Mouse (Mus musculus): ENCODE measurements around the gene Ssr1.

The Ssr1 gene

DNA sequence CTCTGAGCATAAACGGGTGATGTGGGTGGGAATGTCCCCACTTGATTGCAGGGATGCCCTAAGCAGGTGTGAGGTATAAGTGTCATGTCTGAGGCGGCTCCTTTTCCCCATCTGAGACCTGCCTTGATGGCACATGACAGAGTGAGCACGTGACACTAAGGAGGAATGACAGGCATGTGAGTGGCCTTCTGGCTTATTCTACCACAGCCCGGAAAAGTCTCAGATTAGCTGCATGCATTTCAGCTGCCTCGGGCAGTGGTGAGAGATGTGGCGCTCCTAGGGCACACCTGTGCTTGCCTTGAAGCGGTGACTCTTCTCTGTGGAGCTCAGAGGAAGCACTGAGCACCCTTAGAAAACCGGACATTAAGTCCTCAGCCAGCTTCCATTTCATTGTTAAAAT, 48.6 kb downstream of the Ssr1 start:
- no peak for DNase-seq (ENCODE audit: low spot score)

DNA sequence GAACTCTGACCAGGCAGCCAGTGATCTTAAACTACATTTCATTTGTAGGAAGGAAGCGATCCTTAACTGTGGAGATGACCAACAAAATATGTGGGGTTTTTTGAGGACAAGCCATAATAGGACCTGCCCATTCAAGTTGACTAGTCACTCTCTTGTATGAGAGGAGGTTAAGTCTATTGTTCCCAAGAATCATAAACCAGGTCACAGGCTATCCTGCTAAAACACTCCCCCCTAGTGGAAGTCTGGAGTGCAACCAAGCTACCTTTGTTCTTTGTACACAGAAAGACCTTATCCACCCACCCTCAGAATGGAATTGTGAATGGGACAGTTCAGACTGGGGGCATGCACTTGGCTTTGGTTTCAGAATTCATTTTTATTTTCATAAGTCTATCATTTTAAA, 49.7 kb downstream of the Ssr1 start:
- no peak for DNase-seq (ENCODE audit: low spot score)

DNA sequence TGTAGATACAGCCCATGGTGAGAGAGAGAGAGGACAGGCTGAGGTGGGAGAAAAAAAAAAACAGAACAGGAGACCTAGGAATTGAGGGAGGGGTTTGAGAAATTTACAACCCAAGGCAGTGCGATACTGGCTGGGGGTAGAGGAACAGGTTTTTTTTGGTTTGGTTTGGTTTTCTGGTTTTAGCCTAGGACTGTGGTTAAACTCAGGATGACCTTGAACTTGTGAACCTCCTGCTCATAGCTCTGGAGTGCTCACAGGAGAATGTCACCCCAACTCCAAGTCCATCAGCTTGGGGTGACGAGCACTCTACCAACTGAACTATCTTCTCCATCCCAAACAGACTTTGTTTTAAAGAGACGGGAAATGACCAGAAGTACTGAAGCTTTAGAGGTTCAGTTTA, 50.6 kb downstream of the Ssr1 start:
- DNase-seq (ENCODE audit: low spot score) = no peak

DNA sequence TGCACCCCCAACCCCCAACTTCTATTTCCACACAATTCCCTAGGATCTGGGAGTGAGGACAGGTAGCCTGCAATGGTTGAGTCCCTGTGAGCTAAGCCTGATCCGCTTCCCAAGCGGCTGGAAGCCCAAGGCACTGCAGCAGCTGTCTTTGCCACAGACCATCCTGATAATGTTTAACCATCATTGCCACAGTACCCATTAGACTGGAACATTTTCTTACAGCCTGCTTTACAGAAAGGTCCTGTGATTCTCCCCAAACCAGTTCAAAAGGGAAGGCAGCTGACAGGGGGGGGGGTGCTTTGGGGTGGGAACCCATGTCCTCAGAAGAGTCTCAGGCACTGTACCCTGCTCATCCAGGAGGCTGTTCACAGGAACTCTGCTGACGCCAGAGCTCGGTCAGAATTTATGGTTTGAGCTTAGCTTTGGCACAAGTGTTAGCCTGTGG, 51.1 kb downstream of the Ssr1 start:
- no peak for DNase-seq (ENCODE audit: low spot score)

DNA sequence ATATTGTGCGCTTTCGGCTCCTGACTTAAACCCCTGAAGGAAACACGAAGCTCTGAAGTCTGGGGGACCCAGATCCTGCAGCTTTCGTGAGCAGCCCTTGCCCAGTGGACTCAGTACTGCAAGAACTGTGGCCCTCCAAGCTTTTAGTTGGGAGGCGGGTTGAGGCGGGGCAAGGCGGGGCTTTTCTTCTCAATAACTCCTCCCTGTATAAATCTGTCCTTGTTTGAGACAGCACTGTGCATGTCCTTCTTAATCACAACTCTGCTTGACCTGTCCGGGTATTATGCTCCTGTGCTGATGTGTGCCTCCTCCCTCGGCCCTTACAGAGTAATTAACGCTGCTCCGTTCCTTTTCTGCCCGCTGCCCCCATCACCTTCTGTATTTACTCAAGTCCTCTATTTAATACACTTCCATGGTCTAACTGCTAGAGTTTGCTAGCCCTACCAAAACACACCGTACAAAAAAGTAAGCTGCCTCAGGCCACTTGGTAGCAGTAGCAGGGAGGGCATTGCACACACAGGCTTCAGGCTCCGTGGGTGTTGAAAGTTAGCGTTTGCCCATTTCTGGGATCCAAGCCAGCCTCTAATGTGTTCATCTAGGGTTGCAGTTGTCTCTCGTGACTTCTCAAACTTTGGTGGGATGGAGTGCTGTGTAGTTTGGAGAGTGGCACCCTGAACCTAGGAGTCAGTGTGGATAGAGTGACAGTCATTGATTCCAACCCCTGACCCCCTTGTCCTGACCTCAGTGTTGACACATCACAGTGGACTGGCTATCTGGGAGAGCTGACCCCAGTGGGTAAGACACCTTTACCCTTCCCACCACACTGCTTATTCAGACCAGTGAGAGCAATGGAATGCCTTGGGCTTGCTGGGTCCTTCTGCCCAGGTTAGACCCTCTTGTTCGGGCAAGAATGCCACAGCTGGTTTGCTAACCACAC, 51.8 kb downstream of the Ssr1 start:
- no peak for DNase-seq (ENCODE audit: low spot score)

DNA sequence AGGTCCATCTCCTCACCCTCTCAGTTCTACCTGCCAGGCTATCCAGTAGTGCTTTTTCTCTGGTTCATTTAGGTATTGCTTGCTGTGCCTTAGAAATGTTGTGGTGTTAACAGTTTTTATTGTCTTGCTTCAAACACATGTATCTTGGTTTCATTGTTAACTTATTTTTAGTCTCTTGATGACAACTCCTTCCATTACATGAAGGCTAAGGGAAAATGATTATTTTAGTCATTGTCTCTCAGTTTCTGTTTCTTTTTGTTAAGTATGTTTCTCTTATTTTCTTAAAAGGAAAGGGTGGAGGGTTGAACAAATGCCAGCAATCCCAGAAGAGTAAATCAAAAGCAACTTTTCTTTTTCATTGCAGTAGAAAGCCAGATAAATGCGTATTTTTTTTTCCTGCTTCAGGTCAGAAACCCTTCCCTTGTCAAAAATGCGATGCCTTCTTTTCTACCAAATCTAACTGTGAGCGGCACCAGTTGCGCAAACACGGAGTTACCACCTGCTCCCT, 52.8 kb downstream of the Ssr1 start:
- DNase-seq (ENCODE audit: low spot score) = no peak

DNA sequence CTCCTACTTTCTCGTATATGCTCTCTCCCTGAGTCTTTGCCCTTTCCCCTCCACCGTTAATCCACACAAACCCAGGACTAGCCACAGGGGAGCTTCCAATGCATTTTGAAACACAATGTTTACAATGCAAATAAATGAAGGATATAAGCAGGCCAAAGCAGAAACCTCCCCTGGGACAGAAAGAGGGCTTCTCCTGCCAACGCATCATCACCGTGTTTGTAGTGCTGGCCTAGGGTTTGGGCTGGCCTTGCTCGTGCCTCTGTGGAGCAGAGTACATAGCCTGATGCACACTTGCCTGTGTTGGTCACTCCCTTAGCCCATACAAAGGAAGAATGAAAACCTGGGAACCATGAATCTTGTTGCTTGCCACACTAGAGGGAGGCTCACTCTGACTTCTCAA, 53.4 kb downstream of the Ssr1 start:
- no peak for DNase-seq (ENCODE audit: low spot score)

DNA sequence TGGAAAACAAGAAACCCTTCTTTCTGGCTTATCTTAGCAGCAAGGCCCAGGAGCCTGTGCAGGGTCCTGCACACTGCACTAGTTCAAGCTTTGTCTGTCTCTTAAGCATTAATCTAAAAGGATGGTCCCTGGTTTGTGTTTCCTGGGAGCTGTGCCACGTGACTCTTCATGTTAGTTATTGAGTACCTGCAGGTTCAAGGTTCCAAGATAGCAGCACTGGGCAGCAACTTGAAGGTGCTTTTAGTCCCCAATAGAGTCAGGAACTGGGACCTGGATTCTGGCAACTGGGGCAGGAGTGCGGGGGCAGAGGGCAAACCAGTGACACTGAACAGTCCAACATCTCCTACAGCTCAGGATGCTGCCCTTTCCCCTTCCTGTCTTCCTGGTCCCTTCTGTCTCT, 53.9 kb downstream of the Ssr1 start:
- no peak for DNase-seq (ENCODE audit: low spot score)

DNA sequence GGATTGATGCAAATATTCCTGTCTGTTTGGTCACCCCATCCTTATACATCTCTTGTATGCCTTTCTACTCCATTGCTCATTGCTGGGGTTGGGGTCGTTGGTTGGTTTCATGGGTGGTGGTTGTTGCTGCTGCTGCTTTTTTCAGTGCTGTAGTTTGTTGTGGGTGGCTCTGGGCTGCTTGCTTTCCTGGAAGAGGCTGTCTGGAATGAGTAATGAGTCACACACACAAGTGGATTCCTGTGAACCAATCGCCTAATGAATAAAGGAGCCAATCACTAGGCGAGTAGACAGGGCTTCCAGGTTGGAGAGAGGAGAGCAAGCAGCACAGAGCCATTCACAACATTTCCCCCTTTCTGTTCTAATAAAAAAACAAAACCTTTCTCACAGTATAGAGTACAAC, 57.7 kb downstream of the Ssr1 start:
- DNase-seq (ENCODE audit: low spot score) = no peak

DNA sequence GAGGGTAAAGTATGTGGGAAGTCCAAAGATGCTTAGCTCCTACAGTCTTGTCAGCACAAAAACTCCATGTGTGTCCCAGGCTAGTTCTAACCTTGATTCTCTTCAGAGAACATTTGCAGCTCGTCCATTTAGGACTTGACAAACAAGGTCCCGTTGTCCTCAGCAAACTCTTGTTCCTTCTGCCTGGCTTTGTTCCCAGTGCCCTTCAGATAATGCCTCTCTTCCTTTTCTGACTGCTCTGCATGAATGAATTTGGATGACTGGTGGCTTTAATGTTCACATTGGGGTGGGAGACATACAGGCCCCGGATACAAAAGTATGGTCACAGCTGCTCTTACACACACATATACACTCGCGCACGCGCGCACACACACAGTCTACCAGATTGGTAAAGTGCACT, 59.1 kb downstream of the Ssr1 start:
- DNase-seq (ENCODE audit: low spot score) = peak; percentile 47

DNA sequence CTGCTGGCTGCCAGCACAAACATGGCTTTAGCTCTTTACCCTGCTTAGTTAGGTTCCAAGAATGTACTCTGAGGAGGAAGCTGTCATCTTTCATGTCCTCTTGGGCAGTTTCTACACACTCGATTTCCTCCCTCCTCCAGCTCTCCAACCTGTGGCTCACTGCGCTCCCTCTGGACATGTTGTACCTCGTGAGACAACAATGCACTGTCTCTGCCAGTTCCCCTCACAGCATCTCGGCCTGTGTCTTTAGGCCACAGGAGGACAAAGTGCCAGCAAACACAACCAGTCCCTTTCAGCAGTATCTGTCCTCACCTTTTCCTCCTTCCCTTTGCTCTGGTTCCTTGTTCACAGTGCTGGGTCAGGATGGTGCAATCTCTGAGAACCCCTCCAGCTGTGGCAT, 59.9 kb downstream of the Ssr1 start:
- DNase-seq (ENCODE audit: low spot score) = no peak

DNA sequence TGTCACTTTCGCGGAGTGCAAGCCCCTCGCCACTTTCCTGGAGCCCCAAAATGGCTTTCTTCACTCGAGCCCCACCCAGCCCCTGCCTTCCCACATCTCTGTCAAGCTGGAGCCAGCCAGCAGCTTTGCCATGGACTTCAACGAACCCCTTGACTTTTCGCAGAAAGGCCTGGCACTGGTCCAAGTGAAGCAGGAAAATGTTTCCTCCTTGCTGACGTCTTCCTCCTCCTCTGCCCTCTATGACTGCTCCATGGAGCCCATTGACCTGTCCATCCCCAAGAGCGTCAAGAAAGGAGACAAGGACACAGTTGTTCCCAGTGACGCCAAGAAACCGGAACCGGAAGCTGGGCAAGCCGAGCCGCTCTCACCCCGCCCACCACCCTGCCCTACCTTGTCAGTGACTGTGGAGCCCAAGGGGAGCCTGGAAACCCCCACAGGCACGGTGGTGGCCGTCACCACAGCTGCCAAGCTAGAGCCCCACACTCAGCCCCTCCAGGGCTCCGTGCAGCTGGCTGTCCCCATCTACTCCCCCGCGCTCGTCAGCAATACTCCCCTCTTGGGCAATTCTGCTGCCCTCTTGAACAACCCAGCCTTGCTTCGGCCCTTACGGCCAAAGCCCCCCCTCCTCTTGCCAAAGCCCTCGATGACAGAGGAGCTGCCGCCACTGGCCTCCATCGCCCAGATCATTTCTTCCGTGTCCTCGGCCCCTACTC, 62.7 kb downstream of the Ssr1 start:
- DNase-seq (ENCODE audit: low spot score) = no peak

DNA sequence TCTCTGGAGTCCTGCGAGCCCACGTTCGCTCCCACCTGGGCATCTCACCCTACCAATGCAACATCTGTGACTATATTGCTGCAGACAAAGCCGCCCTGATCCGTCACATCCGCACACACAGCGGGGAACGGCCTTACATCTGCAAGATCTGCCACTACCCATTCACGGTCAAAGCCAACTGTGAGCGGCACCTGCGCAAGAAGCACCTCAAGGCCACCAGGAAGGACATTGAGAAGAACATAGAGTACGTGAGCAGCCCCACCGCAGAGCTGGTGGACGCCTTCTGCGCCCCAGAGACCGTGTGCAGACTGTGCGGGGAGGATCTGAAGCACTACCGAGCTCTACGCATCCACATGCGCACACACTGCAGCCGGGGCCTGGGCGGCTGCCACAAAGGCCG, 63.4 kb downstream of the Ssr1 start:
- no peak for DNase-seq (ENCODE audit: low spot score)

DNA sequence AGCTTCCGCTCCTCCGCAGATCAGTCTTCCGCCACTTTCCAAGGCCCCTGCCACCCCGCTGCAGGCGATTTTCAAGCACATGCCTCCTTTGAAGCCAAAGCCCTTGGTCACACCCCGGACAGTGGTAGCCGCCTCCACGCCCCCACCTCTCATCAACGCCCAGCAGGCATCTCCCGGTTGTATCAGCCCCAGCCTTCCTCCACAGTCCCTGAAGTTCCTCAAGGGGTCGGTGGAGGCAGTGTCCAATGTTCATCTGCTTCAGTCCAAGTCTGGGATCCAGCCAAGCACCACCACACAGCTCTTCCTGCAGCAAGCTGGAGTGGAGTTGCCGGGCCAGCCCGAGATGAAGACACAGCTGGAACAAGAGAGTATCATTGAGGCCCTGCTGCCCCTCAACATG, 63.9 kb downstream of the Ssr1 start:
- DNase-seq (ENCODE audit: low spot score) = no peak

DNA sequence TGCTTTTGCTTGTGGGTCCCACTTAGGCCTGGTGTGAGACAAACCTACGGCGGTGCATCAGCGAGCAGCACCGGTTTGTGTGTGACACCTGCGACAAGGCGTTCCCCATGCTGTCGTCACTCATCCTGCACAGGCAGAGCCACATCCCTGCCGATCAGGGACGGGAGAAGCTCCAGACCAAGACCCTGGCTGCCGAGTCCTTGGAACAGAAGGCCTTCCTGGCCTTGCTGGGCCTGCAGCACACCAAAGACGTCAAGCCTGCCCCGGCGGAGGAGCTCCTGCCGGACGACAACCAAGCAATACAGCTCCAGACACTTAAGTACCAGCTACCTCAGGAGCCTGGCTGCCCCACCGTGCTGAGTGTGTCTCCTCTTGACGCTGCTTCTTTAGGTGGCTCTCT, 64.5 kb downstream of the Ssr1 start:
- peak; percentile 43 for DNase-seq (ENCODE audit: low spot score)

DNA sequence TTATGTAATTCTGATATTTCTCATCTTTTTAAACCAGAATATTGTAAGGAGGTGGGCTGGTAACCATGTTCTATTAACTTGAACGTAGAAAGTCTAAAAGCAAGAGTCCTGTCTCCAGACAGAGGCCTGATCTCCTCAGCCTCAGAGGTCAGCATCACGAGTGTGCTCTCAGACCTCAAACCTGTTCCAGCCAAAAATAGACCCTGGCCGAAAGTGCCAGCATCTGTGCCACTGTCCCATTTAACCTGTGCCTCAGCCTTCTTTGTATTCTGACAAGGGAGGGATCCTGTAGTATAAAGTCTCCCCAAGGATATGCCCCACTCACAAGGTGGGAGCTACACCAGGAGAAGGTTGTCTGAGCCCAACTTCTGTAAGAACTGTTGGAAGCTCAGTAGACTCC, 67.6 kb downstream of the Ssr1 start:
- no peak for DNase-seq (ENCODE audit: low spot score)

DNA sequence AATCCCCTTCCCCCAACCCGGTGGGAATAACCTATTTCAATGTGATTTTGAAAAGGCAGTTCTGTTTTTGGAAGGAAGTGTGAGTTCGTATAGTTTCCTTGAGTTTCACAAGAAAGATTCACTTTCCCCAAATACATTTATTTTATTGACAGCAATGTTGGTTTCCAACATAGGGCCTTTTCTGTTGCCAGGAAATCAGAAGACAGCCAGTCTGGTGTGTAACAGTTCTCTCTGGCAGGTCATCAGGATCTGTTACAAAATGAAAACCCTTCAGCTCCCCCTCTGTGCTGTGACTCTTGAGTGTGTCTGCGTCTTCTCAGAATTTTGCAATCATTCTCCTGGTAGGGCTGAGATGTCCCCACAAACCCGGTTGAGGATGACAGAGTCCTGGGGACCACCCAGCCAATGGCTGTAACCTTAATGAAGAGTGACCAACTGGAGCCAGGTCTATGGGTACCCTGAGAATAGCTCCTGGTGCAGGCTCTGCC, 69.5 kb downstream of the Ssr1 start:
- DNase-seq (ENCODE audit: low spot score) = no peak

DNA sequence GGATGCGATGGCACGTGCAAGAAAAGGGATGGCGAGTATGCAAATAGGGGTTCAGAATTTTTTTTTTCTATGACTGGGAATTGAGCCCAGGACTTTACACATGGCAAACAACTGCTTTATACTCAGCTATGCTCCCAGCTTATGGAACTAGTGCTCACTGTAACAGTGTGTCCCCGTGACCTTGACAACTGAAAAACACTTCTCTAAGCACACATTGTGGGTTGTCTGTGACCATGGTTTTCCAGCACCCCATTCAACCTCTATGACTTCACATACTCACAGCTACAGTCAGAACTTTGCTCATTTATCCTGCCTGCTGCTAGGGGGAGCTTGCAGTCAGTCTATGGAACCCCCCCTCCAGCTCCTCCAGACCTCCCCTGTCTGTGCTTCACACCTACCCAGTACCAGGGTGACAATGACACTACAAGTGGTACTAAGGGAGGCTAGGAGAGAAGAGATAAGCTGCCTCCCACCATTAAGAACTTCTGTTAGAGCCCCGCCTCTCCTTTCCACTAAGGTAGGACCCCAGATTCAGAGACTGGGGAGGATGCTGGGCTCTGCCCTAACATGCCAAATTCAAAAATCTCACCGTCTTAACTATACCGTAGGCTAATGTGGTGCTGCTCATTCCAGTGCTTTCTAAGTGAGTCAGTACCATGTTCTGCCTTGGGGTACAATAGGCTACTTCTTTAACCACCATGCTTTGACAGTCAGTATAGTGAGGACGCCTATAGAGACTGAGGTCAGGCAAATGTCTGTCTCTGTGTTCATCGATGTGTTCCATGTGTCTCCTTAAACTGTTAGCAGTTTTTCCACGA, 70.2 kb downstream of the Ssr1 start:
- no peak for DNase-seq (ENCODE audit: low spot score)

DNA sequence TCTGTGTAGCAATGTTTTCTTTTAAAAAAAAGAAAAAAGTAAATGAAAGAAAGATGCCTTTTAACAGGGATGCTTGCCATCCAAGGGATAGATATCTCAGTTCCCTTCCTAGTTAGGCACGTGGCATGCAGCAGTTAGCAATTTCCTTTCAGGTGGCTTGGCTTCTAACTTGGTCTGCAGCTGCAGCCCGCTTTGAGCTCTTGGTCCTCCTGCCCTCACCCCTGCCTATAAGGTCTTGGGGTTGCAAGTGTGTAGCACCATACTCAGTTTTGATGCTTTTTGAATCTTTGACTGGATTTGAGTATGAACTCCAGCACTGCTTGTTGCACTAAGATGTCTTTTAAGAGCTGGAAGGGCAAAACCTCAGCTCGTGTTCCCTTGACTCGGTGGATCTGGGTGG, 70.9 kb downstream of the Ssr1 start:
- no peak for DNase-seq (ENCODE audit: low spot score)

DNA sequence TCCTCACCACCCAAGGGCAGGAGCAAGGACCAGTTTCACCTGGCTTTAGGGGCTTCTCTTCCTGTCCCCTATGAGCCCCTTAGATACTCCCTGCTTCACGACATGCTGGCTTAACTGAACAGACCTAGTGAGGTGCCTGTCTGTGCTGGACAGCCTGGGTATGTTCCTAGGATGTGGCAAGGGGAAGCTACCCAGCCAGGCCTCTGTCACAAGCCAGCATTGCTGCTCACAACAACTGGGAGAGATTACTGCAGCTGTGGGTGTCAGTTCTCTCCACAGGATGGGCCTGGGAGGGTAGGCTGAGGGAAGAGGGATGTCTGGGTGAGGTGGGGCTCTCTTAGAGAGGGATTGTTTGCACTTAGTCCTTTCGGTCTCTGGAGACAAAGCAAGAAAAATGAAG, 73.3 kb downstream of the Ssr1 start:
- DNase-seq (ENCODE audit: low spot score) = no peak

DNA sequence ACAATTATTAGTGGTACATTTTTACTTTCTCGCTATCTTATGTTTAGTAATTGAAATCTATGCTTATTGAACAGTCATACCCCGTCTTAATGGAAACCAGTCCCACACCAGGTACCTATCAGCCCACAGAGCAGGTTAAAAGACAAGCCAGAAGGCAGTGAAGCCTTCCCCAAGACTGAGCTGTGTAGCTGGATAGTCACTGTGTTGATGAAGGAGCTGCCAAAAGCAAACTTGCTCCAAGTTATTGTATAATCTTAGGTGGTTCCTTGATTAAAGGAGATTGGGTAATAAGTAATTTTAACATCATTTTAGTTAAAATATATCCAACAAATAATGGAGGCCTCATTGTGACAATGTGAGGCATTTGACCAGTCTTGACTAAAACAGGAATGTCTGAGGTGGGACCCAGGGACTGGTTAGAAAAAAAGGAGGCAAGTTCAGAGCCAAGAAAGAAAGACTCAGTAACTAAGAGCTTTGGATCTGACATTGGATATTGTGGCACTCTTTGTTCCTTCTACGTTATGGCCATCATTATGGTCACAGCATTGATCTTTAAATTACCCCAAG, 74.2 kb downstream of the Ssr1 start:
- no peak for DNase-seq (ENCODE audit: low spot score)

Measured in ovary, adult 18-20 months (tissue).